Mouse (Mus musculus): ENCODE data around the gene Sarm1. TPM values are rescaled to one million over a fixed set of nuclear protein-coding genes. Genes with fewer than 3 reads are reported as not detected.
A peak's percentile ranks its signal among the peaks of the same experiment; 100 is the strongest.

Sarm1 gene
- total RNA-seq, 2 experiments from 2014 or later = 55.9 to 59.0 TPM

DNA sequence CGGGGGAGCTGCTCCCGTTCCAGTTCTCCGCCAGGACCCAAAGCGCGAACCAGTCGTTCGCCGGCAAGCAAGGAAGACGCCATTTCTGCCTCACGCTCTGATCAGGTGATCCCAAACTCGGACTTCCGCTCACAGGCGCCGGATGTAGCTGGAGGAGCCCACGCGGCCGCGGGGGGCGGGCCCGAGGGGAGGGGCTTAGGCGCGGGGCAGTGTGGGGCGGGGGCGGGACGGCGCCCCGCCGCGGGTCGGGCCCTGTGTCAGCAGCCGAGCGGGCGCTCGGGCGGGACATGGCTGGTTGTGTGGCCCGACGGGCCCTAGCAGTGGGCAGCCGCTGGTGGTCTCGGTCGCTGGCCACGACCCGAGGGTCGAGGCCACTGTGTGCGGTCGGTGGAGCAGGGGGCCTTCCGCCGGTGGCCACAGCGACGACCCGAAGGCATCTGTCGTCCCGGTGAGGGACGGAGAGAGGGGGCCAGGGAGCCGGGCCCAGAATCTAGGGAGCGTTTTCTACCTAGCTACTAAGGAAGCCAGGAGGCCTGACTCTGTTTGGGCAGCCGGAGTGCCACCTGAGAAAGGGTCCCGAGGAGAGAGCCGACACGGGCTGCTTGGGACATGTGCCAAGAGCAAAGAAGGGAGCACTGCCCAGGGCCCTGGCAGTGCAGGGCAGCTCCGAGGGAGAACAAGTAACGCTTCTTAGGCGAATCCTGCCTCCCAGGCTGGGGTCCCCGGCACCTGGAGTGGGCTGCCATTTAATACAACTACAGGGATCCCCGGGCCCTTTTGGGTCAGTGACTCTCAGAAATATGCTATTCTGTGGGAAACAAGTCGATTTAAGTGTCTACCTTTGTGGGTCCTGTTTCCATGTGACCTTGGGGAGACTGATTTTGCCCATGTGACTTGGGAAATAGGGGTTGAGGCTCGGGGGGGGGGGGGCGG, 14.7 kb upstream of the Sarm1 start, which contains the start of the genes Tmem199 and Poldip2:
TSS of gene Tmem199 (minus strand) at position 148 of the 933 bp plus-strand sequence.
TSS of gene Poldip2 (plus strand) at position 169 of the 933 bp plus-strand sequence.
- DNase-seq (ENCODE audit: low spot score in 2 of 2) = peak; percentile 81 to 86

DNA sequence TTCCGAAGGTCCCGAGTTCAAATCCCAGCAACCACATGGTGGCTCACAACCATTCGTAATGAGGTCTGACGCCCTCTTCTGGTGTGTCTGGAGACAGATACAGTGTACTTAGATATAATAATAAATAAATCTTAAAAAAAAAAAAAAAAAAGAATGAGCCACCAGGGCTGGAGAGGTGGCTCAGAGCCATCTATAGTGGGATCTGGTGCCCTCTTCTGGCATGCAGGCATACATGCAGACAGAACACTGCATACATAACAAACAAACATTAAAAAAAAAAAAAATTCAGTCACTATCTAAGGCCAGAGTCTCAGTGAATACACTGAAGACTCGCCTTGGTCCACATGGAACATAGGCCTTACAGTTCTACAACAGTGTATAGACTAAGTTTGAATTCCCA, 11.6 kb upstream of the Sarm1 start:
- DNase-seq (ENCODE audit: low spot score in 2 of 2) = no peak

DNA sequence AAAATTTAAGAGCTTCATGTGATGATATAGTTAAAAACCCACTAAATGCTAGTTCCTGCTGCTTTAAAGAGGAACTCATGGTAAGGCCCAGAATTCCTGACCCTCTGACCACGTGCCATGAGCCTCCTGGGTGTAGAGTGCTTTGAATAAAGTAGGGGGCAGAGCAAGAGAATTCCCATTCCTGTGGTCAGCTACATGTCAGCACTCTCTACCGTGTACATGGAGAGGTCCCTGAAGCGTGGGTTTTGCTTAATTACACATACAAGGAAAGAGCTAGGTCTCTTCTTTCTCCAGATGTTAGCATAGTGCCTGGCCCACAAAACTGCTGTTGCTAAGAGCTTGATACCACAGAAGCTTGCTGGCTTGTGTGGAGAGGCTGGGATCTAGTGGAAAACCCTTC, 7.9 kb upstream of the Sarm1 start:
- no peak for DNase-seq (ENCODE audit: low spot score in 2 of 2)

DNA sequence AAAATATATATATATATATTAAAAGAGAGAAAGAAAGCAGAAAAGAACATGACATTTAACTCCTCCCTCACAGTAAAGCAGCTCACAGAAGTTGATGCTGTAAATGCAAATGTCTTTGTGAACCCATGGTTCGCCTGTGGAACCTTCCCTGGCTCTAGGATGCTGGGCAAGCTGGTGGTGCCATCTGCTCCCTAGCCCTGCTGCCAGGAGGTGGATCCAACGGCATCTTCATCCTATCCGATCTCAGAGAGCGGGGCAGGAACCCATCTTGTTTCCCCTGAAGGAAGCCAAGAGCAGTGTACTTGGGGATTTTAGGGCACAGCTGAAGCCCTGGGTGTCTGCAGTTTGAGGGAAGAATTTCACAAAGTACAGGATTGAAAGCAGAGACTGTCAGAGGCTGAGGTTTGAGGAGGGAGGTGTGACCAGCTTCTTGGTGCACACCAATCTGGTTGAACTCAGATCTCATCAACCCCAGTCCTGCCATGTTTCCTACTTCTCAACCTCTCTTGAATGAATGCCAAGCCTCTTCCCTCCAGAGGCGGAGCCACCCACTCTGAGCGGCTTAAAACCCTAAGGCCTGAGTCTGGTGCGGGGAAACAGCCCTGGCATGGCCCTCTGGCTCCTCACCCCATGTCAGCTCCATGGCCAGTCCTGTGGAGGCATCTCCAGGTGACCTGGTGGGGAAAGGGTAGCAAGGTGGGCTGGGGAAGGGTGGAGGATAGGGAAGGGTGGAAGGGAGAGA, 5.5 kb upstream of the Sarm1 start, which contains the start of gene Sebox:
TSS of gene Sebox (plus strand) at position 539 of the 742 bp plus-strand sequence.
- DNase-seq (ENCODE audit: low spot score in 2 of 2) = peak; percentile 43 to 55

DNA sequence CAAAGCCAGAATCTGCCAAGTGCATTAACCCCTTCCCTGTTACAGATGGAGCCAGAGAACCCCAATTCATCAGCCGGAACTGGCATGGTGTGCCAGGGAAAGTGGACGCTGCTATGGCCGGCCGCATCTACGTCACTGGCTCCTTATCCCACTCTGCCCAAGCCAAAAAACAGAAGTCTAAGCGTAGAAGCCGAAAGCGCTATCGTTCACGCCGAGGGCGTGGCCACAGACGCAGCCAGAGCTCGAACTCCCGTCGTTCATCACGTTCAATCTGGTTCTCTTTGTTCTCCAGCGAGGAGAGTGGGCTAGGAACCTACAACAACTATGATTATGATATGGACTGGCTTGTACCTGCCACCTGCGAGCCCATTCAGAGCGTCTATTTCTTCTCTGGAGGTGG, 4.0 kb upstream of the Sarm1 start:
- DNase-seq (ENCODE audit: low spot score in 2 of 2) = no peak

DNA sequence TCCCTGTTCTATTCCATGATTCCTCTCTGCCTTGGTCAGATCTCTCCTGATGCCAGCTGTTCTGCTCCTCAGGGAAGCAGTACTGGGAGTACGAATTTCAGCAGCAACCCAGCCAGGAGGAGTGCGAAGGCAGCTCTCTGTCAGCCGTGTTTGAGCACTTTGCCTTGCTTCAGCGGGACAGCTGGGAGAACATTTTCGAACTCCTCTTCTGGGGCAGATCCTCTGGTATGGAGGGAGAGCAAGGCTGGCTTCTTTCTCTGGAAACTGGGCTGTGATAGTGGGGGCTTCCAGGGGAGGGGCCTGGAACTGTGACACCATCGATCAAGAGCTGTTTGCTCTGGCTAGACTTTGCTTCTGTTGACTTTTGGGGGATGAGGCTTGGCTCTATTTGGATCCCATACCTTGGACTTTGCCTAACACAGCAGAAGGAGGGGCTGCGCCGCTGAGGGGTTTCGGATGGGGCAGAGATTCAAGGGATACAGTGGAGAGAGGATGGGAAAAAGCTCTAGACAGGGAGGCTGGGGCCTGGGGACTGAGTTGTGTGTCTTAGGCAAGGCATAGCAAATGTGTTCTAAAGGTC, 3.2 kb upstream of the Sarm1 start:
- no peak for DNase-seq (ENCODE audit: low spot score in 2 of 2)

DNA sequence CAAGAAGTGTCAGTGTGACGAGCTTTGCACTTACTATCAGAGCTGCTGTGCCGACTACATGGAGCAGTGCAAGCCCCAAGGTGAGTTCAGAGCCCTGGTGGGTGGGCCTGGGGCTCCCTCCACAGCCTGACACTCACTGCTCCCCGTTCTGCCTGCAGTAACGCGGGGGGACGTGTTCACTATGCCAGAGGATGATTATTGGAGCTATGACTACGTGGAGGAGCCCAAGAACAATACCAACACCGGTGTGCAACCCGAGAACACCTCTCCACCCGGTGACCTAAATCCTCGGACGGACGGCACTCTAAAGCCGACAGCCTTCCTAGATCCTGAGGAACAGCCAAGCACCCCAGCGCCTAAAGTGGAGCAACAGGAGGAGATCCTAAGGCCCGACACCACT, 2.0 kb upstream of the Sarm1 start:
- no peak for DNase-seq (ENCODE audit: low spot score in 2 of 2)

DNA sequence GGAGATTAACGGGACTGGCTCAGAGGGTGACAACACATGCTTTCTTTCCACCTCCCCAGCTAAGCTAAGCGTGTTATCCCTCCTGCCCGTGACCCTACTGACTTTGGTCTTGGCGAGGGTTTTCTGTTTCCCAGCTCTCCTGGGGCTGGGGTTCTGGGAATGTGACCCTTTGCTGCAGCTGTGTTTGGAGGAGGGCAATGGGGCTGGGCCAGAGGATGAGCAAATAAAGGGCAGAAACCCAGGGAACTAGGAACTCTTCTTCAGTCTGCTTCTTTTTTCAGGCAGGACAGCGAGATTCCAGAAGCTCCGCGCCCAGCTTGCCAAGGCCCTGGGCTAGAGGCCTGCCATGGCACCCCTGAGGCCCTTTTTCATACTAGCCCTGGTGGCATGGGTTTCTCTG, 1.4 kb upstream of the Sarm1 start, which contains the start of gene Vtn:
TSS of gene Vtn (plus strand) at position 88 of the 400 bp plus-strand sequence.
- no peak for DNase-seq (ENCODE audit: low spot score in 2 of 2)

DNA sequence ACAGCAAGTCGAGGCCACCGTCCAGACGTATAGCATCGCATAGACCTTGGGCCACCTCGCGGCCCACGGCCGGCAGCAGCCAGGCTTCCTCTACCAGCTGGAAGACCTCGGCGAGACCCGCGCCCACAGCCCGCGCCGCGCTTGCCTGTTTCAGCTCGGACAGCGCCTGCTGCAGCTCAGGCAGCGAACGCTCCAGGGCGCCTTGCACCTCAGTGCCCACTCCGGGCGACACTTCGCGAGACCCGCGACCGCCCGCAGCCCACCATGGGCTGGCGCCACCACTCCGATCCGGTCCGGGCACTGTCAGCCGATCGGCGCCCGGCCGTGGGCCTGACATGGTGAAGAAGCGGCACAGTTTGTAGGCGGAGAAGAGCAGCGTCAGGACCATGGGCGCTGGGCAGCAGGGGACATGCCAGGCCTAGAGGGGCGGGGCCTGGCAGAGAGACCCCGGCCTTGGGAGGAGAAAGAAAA, 448 bp downstream of the Sarm1 start:
- DNase-seq (ENCODE audit: low spot score in 2 of 2) = peak; percentile 58 to 69

DNA sequence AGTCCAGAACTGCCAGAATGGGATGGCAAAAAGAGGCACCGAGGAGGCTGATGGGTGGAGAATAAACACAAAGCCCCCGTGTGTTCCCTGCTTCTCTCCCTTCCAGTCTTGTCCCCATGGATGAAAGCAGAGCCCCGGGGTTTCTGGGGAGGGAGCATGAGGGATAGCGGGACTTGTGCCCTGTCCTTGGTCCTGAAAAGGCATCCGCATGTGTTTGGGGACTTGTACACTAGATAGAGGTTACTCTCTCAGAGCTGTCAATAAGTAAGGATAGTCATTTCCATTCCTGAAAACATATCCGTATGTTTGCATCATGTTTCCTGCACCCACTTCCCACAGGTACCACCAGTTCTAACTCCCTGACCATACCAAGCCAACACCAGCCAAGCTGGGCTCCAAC, 1.6 kb downstream of the Sarm1 start:
- no peak for DNase-seq (ENCODE audit: low spot score in 2 of 2)

DNA sequence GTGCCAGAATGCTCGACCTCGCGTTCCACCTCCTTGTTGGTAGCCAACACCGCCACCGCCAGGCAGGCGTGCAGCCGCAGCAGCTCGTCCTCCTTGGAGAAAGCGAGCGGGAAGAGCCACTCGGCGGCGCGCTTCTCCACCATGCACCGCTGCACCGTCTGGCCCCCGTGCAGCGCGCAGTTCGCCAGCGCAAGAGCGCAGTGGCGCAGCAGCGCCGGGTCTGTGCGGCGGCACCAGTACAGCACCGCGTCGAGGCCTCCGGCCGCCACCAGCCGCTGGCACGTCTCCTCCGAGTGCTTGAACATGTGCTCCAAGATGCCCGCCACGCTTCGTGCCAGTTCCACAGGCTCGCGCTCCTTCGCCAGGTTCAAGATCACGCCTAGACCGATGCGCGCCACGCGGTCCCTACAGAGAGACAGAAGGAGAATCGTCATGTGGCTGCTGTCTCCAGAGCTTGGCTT, 6.7 kb downstream of the Sarm1 start:
- DNase-seq (ENCODE audit: low spot score in 2 of 2) = peak; percentile 55 to 65

DNA sequence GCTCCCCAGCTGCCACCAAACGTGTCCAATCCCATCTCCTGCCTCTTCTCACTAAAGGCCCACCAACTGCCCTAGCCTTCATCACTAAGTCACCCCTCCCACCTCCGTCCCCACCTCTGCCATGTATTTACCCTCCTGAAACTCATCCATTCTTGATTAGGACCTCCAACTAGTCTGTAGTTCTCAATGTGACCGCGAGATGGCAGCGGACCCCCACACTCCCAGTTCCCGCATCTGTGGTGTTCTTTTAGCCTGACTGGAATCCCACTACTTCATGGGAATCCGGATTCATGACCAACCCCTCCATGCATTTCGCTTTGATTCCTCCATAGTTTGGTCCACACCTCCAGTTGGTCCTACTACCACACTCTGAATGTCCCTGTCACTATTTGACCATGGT, 9.4 kb downstream of the Sarm1 start:
- DNase-seq (ENCODE audit: low spot score in 2 of 2) = peak; percentile 91 to 93

DNA sequence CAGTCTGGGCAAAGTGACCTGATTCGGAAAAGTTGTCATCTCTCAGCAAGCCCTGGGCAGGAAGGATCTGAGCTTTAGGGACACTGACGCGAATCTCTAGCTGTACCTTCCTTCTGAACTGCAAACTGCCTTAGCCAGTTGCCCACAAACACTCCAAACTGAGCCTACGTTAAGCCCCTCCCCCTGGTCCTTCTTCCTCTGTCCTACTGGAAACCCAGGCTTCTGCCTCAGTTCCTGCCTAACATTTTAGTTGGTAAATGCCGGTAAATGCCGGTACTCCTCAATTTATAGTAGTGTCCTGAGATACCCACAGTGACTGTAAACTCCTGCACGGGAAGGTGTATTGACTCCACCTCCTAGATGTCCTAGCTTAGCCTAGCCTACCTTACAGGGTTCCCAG, 13.9 kb downstream of the Sarm1 start:
- no peak for DNase-seq (ENCODE audit: low spot score in 2 of 2)

DNA sequence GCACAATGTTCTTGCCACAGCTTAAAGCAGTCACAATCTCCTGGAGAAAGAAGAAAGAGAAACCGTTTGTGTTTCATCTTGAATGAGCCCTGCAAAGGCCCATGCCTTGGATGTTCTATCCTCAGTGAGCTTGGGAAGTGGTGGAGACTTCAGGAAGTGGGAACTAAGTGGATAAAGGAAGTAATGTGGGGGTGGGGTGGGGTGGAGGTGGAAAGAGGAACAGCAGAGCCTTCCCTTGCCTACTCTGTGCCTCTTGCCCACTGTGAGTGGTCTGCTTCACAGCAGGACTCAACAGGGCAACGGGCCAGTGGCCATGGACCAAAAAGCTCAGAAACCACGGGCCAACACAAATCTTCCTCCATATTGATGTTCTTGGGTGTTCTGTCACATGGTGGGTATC, 22.3 kb downstream of the Sarm1 start:
- DNase-seq (ENCODE audit: low spot score in 2 of 2) = no peak

DNA sequence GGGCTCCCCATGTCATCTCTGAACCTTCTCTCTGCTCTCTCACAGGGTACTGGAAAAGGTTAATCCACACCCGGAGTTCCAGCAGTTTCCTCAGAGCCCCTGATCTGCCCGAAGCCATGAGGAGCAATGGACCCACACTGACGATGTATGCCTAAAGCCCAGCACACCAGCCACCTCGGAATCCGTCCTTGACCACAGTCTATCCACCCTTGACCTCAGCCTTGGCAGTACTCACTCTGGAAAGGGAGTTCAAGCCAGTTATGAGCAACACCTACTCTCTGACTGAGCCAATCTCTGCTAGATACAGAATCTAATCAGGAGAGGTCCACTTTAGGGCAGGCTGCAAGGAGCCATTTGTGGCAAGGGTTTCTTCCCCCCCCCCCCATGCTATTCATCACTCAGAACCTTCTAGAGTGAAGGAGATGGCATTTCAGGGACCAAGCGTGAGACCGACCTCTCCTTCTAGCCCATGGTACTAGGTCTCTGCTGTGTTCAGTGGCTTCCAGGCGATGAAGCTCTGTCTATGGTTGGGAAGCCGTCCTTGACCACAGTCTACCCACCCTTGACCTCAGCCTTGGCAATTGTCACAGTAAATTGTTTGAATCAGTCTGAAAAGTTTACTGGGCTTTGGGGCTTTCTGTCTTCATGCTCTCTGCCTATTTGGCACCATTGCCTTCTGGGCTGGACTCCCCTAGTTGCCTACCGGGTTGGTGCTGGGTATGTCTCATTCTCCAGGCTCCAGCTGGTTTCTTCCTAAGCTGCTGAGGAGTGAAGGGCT, 26.0 kb downstream of the Sarm1 start:
- DNase-seq (ENCODE audit: low spot score in 2 of 2) = no peak

DNA sequence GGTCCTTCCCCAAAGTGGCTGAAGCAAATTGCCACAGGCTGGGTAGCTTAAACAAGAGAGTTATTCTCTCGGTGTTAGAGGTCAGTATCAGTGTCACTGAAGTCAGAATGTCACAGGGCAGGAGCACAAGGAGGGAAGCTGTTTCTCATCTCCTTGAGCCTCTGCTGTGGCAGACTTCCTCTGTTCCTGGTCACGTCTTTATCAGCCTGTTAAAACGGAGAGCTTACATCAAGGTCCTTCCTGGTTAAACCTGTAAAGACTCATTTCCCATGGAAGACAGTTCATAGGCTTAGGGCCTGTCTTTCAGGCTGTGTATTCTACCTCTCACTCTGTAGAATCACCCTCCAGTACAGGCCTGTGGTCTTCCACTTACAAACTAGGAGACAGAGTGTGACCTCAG, 29.6 kb downstream of the Sarm1 start:
- no peak for DNase-seq (ENCODE audit: low spot score in 2 of 2)

DNA sequence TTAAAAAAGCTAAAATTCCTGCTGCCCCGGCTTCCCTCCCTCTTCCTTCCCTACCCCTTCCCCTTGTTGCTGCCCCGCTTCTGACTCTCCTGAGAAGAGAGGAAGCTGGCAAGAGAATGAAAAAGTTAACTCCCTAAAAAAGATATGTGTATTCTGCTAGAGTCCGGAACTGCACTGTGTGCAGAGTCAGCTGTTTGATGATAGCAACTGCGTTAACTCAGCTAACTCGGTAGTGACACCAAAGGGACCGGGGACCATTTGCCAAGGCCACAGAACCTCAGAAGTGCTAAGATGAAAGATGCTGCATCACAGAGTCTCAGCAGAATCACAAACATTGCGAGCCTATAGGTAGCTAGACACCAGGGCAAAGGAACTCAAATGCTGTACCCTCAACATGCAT, 30.0 kb downstream of the Sarm1 start:
- no peak for DNase-seq (ENCODE audit: low spot score in 2 of 2)

DNA sequence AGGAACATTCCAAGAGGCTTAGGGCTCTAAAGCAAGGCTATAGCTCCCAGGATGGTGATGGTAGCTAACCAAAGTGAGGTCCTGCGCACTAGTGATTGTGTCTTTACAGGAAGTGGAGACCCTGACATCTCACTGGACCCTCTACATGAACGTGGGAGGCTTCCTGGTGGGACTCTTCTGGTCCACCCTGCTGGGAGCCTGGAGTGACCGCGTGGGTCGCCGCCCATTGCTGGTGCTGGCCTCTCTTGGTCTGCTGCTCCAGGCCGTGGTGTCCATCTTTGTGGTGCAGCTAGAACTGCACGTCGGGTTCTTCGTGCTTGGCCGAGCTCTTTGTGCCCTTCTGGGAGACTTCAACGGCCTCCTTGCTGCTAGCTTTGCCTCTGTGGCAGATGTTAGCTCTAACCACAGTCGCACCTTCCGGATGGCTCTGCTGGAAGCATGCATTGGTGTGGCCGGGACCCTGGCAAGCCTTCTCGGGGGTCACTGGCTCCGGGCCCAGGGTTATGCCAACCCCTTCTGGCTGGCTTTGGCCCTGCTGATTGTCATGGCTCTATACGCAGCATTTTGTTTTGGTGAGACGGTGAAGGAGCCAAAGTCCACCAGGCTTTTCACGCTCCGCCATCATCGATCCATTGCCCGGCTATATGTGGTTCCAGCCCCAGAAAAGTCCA, 31.2 kb downstream of the Sarm1 start:
- peak in 1 of 2 experiments; percentile 22 for DNase-seq (ENCODE audit: low spot score in 2 of 2)

DNA sequence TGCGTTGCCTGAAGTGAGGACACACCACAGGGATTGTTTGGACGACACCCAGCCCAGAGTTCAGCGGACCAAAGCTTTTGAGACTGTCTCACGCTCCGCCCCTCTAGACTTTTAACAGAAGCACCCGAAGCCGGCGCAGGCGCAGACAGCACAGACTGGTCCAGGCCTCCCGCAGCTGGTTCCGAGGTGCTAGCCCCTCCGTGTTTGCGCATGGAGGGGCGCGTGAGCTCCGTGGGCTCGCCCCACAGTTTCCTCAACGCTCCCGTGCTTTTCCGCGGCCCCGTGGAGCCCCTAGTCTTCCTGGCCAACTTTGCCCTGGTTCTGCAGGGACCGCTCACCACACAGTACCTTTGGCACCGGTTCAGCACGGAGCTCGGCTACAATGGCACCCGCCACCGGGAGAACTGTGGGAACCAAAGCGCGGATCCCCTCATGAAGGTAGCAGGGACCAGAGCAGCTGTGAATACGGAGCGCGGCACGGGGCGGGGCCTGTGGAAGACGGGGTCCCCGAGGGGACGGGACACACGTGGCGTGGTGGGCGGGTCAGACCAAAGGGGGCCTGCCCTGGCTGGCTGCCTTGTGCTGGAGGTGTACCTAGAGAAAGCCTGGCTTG, 31.9 kb downstream of the Sarm1 start, which contains the start of gene Slc46a1:
TSS of gene Slc46a1 (plus strand) at position 130 of the 613 bp plus-strand sequence.
- peak; percentile 79 to 85 for DNase-seq (ENCODE audit: low spot score in 2 of 2)

Measured in layer of hippocampus, postnatal 10 days (tissue).